Mouse (Mus musculus) embryo, embryonic 10.5 days (tissue): ENCODE results near the gene Chsy1.

ENCODE experiments used
- DNase-seq: peaks from one replicate; pipeline ENCODE4 v3.0.0-alpha.2; 2015; ENCODE audit warnings: low spot score

The Chsy1 gene

DNA sequence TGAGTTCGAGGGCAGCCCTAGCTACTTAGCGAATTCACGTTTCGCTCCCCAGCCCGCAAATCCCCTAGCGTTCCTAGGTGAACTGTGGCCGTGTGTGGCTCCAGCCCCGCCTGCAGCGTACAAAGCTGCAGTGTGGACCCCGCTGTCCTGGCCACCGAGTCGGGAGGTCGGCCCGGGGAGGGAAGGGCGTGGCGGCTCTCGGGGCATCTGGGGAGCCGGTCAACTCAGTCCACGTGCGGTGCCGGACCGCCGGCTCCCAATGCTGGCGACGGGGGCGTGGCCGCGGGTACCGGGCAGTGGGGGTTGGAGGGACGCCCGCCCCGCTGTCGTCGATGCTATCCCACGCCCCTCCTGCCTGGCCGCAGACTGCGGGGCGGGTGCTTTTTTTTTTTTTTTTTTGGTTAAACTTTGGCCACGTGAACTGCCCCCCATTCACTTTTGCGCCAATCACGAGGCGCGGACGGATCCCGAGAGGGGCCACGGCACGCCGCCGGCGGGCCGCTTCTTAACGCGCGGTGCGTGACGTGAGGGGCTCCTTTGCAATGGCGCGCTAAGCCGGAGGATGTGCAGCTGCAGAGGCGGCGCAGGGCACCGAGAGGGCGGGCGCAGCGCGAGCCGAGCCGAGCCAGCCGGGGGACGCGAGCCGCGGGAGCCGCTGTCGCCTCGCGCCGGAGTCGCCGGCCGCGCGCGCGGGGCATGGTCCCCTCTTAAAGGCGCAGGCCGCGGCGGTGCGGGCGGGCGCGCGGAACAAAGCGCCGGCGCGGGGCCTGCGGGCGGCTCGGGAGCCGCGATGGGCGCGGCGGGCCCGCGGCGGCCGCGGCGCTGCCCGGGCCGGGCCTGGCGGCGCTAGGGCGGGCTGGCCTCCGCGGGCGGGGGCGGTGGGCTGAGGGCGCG, at the start of gene Chsy1:
Gene Chsy1, plus strand, starts transcription at position 555 of the 894 bp plus-strand sequence.
- peak; percentile 94 for DNase-seq

DNA sequence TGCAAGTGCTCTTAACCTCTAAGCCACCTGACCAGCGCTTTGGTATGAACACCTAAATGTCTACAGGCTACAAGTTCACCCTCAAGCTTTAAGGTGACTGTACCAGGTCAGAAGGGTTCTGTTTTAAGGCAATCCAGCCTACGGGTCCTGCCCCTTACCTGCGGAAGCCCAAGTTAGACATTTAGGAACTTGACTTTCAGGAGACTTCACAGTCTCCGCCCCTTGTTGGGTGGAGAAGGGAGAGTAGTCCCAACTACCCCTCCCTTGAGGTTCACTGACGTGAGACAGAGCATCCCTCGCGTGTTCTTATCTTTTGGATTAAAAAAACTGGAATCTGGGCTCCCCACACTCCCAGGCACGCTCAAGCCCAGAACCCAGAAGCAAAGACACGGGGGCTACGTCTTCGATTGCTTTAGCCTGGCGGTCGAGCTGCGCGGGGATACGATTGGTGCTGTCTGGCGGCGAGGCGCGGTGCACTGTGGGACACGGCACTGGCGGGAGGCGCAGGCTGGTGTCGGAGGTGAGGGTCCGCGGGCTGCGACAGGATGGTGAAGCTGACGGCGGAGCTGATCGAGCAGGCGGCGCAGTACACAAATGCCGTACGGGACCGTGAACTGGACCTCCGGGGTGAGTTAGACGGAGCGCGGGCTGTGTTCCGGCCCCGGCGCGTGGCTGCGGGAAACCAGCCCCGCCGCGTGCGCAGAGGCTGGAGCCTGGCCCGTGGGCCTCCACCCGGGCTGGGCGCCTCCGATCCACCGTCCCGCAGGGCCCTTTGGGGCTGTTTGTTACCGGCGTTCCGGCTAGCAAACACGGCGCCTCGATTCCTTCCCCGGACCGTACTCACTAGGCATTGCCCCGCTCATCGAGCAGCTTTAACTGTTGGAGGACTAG, 49.0 kb upstream of the Chsy1 start:
- peak; percentile 94 for DNase-seq

DNA sequence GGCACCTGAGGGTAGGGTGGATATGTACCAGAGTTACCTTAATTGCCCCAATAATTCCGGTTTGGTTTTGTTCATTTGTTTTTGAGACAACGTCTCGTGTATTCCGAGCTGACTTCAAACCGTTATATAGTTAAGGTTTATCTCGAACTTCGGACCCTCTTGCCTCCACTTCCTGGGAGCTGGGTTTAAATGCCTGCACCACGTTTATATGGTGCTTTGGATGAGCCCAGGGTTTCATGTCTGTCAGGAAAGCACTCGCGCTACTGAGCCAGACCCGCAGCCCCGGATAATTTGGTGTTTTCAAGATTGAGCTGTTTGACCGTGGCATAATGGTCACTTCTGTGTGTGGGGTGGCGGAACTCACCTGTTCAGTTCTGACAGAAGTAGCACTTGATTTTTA, 48.3 kb upstream of the Chsy1 start:
- DNase-seq = peak; percentile 22

DNA sequence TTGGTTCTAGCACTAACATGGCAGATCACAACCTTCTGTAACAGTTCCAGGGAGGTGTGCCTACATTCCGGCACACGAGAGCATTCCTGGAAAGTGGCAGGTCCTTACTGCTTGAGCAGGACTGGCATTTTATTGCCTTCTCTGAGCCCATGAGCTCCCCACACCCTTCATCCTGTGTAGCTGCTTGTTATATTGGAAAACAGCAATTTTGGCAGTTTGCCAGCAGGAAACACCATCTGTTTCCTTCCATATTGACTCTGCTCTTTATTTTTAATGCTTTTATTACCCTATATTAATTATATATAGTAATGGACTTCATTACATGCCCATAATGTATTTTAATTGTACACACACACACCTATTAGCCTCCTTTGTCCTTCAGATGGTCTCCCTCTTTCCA, 32.9 kb upstream of the Chsy1 start:
- DNase-seq = no peak

DNA sequence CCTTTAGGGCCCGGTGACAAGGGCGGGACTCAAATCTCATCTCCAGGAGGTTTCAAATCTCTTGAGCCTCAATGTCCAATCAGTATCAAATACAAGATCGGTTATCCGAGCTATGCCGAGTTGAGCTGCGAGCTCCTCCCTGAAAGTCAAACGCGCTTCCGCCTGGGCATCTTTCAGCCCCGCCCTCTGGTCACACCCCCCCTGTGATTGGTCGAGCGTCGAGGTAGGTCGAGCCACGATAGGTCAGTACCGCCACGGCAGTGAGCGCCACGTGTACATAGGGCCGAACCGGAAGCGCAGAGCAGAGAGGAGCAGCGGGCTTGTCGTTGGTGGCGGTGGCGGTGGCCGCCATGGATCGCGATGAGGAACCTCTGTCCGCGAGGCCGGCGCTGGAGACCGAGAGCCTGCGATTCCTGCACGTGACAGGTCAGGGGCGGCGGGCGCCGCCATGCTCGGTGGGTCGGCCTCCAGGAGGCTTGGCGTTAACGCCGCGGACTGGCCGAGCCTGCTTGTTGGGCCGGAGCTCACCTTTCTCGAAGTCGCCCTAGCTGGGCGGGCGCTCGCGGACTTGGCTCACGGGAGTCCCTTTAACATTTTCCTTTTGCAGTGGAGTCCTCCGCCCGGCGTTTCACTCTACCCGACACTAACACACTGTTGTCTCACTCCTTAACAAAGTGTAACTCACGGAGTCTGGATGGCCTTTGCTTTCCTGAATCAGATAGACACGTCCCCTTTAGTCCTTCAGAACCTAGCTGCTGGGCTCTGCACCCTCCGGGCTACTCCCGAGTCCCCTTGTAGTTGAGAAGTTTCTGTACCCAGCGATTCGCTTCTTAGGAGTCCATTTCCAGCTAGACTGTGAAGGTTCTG, 29.7 kb upstream of the Chsy1 start, which contains the start of gene Selenos:
Gene Selenos, plus strand, starts transcription at position 286 of the 867 bp plus-strand sequence.
- DNase-seq = peak; percentile 99

DNA sequence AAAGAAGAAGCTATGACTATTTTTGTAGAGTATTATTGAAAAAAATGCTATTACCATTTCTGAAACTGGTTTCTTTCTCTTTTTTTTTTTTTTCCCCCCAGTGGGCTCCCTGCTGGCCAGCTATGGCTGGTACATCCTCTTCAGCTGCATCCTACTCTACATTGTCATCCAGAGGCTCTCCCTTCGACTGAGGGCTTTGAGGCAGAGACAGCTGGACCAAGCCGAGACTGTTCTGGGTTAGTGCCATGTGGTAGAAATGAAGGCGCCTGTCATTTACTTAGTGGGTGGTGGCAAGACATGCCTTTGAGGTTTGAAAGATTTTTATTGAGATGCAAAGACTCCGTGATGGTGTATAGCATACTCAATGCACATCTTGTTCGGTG, 29.1 kb upstream of the Chsy1 start:
- no peak for DNase-seq

DNA sequence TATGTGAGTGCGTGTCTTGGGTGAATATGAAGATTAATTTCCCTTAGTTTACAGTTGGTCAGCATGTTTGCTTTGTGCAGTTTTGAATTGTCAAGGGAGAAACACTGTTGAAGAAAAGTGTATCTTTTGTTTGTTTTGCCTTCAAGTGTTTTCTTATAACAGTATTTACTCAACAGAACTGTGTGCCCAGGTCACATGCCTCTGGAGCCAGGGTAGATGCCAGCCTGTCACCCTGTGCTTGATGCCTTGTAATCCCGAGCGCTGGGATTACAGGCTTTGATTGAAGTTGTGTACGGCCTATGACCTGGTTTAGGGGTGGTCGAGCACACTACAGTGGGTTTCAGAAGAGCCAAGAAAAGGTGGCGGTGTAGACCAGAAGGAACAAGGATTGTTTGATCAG, 25.6 kb upstream of the Chsy1 start:
- DNase-seq = no peak

DNA sequence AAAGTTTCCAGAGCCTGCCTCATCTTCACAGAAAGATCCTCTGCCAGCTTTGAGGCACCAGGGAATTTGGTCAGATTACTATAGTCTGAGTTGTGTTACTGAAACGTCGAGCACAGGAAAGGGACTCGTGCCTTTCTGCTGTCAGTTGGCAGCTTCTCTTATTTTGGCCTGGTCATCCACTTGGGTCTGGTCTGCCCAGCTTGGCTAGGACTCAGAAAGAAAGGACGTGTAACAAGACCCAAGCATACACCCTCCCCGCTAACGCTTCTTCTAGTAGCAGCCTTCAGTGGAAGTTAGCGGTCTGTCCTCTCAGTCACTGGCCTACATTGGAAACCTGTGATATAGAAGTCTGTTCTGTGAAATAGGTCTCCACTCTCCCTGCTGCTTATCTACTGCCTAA, 24.8 kb upstream of the Chsy1 start:
- DNase-seq = no peak

DNA sequence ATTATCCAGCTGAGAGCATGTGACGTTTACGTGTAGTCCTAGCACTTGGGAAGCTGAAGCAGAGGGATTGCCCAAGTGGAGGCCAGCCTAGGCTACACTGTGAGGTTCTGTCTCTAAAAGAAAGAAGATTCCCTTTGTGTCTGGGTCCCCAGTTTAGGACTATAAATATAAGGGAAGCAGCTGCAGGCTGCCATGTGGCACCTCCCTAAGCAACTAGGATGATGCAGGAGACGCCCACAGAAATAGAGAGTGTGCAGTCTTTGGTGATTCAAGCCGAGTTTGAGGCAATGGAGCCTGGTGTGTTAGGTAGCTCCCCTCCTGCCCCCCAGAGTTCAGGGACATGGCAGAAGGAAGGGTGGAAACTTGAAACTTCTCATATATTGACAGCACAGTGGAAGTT, 21.7 kb upstream of the Chsy1 start:
- no peak for DNase-seq

DNA sequence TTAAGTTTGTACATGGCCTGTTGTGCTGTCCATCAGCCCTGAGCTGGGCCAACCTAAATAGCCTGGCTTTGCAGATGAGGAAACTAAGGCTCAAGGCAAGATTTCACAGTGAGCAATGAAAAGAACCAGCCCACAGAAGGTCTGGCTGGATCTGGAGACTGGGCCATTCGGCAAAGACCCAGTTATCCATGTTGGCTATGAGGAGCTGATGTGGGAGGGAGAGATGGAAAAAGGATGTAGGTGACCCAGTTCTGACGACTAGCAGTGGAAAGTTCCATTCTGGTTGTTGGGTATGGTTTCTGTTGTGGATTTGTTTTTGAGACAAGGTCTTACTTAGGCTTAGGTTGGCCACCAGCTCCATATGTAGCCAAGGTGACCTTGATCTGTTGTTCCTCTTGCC, 21.2 kb upstream of the Chsy1 start:
- no peak for DNase-seq

DNA sequence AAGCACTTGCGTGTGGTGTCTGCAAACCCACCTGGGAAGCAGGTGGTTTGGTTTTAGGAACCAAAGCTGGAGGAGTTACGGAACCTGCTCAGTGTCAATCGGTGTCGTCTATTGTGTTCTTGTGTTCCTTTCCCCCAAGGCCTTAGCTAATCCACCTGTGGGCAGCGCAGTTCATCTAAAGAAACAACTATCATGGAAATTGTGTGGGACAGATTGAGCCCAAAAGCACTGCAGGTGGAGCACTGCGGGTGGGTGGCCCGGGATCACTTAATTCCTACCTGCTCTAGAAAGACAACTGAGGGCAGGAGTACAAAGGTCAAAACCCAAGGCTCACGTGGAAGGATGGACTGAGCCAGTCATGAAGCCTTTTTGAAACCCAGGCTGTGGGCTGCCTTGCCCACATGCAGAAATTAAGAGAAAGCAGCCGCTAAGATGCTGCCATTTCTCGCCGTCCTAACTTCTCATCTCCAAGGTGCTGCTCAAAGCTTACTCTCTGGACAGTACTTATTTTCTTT, 18.6 kb upstream of the Chsy1 start:
- DNase-seq = no peak

DNA sequence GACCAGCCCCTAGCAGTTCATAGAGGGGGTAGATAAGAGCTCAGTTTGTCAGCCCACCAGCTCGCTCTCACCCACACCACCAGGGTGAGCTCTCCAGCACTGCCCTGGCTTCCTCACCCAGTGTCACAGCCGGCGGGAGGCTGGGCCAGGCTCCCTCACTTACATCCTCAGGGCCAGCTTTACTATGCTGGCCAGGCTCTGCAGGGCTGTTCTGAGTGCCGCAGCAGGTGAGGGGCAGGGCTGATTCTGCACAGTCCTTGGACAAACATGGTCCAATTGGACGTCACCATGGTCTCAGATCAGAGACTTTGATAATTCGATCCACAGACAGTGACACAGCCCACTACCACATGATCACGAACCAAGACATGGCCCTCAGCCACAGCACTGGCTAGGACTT, 17.8 kb upstream of the Chsy1 start:
- DNase-seq = no peak

DNA sequence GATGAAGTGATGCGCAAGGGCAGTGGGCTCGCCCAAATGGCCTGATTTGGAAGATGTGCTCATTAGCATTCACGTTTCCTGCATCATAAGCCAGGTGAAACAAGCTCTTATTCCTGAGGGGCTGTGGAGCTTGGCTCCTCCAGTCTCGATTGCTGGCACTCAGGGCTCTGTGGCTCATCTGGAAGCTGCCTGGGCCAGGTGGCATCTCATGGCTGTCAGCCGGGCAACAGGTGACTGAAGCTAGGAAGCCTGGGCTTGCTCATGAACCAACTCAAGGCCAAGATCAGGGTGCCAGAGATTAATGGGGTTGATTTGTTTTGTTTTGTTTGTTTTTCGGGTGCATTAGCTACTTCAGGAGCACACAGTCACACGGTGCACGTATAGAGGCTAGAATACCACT, 16.7 kb upstream of the Chsy1 start:
- no peak for DNase-seq

DNA sequence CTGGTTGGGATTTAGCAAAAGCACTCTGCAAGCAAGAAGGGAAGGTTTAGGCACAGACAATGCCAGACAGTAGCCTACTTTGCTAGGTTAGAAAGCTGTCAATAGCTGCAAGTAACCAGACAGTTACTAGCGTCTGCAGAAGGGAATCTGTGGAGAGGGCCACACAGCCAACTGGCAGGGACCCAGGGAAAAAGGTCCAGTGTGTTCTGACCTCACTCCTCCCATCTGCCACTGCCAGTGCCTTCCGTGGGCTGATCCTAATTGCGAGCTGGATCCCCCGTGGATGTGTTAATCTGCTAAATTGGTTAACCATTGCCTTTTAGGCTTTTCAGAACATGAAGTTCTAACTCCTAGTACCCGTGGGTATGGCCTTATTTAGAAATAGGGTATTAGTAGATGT, 15.2 kb upstream of the Chsy1 start:
- DNase-seq = no peak

DNA sequence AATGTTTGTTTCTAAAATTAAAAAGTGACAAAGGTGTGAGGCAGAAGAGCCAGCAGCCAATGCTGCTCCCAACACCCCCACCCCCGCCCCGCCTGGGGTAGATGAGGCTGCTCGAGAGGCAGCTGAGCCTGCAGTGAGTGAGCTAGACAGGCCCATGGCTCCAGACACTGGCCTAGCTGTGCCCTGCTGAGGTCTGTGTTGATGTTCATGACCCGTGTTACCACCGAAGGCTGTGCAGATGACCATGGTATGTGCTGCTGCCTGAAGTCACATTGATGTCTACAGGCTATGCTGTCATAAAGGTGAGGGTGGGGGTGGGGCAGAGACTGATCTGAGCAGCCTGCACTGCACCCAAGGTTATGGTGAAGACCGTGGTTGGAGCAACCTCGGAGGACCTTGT, 10.5 kb upstream of the Chsy1 start:
- no peak for DNase-seq

DNA sequence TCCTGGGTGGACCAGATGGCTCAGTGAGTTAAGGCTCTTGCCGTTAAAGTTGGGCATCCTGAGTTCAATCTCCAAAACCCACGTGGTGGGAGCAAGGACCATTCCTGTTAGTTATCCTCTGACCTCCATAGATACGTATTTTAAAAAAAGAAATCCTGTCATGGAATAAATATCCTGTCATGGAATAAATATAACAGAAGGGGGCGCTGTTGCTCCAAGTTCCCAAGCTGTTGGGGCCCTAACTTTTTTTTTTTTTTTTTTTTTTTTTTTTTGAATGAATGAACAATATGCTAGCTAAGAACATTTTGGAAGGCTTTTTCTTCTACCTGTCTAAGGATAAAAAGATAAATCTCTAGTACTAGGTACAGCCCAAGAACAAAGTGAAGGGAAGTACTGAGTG, 7.4 kb upstream of the Chsy1 start:
- peak; percentile 79 for DNase-seq

DNA sequence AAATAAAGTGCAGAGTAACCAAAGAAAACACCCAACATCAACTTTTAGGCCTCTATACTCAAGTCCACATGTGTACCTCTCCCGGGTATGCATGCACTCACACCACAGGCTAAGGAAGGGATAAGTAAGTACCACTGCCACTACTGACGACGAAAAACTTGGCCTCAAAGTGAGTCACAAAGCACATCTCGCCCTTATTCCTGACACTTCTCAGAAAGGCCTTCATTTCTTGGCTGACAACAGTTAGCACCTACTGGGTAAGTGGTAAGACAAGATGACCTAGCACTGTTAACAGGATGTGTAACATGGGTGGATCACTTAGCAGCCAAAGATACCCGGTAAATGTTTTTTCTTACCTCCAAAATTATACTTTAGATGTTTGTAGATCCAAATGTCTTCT, 4.8 kb upstream of the Chsy1 start:
- DNase-seq = no peak

DNA sequence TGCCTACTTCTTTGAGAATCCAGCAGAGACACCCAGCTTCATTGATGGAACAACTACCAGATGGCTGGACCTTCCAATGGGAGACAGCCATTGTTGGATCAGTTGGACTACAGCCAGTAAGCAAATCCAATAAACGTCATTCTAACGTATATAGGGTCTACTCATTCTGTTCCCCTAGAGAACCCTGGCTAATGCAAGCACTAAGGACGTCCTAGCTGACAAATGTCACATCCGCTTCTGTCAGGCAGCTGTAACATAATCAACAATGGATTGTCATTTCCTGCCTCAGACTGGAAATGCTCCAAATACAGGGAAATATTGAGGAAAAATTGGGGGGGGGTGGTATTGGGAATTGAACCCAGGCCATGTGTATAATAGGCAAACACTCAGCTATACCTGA, 3.5 kb upstream of the Chsy1 start:
- DNase-seq = no peak

DNA sequence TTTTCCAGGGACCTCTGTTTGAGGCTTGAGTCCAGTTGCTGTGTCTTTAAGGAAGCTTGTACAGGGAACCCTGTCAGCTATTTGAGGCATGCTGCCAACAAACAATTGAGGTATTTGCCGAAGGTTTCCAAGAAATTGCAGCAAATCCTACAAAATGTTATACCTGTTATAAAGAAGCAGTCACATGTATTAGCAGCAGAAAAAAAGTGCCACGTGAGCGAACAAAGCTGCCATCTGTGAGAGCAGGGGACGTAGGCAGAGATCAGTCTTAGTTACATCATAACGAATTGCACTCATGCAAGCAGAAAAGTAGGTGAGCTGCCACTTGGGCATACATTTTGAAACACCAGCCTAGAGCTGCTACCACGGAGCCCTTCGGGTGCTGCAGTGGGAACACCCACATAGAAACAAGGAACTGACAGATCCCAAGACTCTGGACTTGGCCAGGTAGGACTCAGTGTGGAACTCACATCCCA, 2.7 kb upstream of the Chsy1 start:
- DNase-seq = no peak

DNA sequence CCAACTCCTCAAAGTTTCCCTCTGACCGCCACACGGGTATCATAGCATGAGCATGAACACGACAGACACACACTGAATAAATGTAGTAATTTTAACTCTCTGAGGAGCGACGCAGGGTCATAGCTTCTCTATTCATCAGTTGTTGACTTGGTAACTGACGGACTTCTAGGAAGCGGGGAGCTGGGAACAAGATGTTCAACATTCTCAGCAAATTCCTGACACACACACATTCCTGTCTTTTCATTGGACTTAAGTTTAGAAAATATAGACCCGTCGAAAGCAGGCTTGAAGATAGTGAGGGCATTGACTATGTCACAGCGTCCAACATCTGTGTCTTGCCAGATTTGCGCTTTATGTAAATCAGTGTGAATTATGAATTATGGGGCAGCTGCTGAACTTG, 2.1 kb upstream of the Chsy1 start:
- DNase-seq = no peak

DNA sequence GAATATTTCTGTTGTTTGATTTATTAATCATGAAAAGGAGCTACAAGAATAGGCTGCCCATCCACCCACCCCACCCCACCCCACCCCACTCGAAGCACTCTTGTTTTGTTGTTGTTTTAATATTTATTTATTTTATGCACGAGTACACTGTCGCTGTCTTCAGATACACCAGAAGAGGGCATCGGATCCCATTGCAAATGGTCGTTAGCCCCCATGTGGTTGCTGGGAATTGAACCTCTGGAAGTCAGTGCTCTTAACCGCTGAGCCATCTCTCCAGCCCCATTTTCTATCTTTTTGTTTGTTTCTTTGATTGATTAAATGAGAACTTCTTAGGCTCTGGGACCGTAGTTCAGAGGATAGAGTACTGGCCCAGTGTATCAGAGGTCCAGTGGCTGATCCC, 1.4 kb upstream of the Chsy1 start:
- DNase-seq = peak; percentile 68
